Mouse (Mus musculus) CH12.LX (cell line): ENCODE measurements around the gene Aqp5. TPM values are rescaled to one million over a fixed set of nuclear protein-coding genes. Genes with fewer than 3 reads are reported as not detected.

Source experiments
- DNase-seq: peaks from one replicate; pipeline ENCODE4 v3.0.0-alpha.2; 2013; ENCODE audit errors: extremely low read depth
- H3K27ac ChIP-seq: 2 replicates; pipeline ENCODE4 v1.5.1; 2012; ENCODE audit warnings: low read depth, mild to moderate bottlenecking, control low read depth, moderate library complexity; ENCODE audit not compliant: insufficient read depth
- H3K27me3 ChIP-seq: replicated peaks from 2 replicates; pipeline ENCODE3; 2012; ENCODE audit warnings: inconsistent platforms
- H3K36me3 ChIP-seq, 2 experiments: replicated peaks in 1 of 2; 2 replicates each; pipeline versions ENCODE3 to v1.6.1; 2012; ENCODE audit warnings: inconsistent platforms in 1 of 2, low read length in 1 of 2, mild to moderate bottlenecking in 1 of 2, mixed read lengths in 1 of 2, moderate library complexity in 1 of 2; ENCODE audit not compliant: control insufficient read depth in 1 of 2, insufficient read depth in 1 of 2
- H3K4me1 ChIP-seq, 2 experiments: 2 replicates each; pipeline ENCODE4 v1.6.1; 2012; ENCODE audit warnings: inconsistent platforms in 1 of 2, moderate library complexity in 1 of 2; ENCODE audit not compliant: insufficient read depth in 2 of 2, control insufficient read depth in 1 of 2
- H3K4me2 ChIP-seq: 2 replicates; pipeline ENCODE4 v1.6.1; 2012; ENCODE audit warnings: low read depth, mild to moderate bottlenecking, control low read depth; ENCODE audit not compliant: poor library complexity, insufficient read depth, severe bottlenecking
- H3K4me3 ChIP-seq, 3 experiments: fragments of 150-350 bp in 1 of 3; sonication (generic) in 1 of 3; replicated peaks in 1 of 3; 2 replicates each; pipeline versions ENCODE3 to v1.5.1; 2011 to 2012; ENCODE audit warnings: low read depth in 2 of 3, low read length in 2 of 3, mild to moderate bottlenecking in 2 of 3, moderate library complexity in 2 of 3, control low read depth in 1 of 3, improper control_type of control experiment in 1 of 3, inconsistent platforms in 1 of 3, mixed read lengths in 1 of 3; ENCODE audit not compliant: poor library complexity in 1 of 3
- H3K79me2 ChIP-seq: replicated peaks from 2 replicates; pipeline ENCODE4 v1.6.1; 2012; ENCODE audit warnings: mild to moderate bottlenecking, moderate library complexity; ENCODE audit not compliant: control insufficient read depth, poor library complexity, insufficient read depth, severe bottlenecking; ENCODE audit errors: extremely low read depth
- H3K9ac ChIP-seq: 2 replicates; pipeline ENCODE4 v1.6.1; 2012; ENCODE audit warnings: low read depth, mild to moderate bottlenecking, control low read depth, moderate library complexity; ENCODE audit not compliant: insufficient read depth
- H3K9me3 ChIP-seq: replicated peaks from 2 replicates; pipeline ENCODE3; 2012; ENCODE audit warnings: low read length, inconsistent platforms, mixed read lengths
- CHD1 ChIP-seq: IDR thresholded peaks from 2 replicates; pipeline ENCODE4 v1.6.1; 2012; ENCODE audit warnings: low read depth, low read length, improper control_type of control experiment, inconsistent platforms
- CTCF ChIP-seq, 2 experiments: IDR thresholded peaks in 1 of 2; conservative IDR thresholded peaks in 1 of 2; 2 replicates each; pipeline ENCODE4 v1.5.1; 2011 to 2012; ENCODE audit warnings: low read depth in 2 of 2, low read length in 2 of 2, improper control_type of control experiment in 1 of 2, inconsistent platforms in 1 of 2, mild to moderate bottlenecking in 1 of 2, moderate library complexity in 1 of 2
- E2F4 ChIP-seq: IDR thresholded peaks from 2 replicates; pipeline ENCODE4 v1.6.1; 2011; ENCODE audit warnings: low read depth, low read length, improper control_type of control experiment; ENCODE audit not compliant: insufficient replicate concordance
- ETS1 ChIP-seq: conservative IDR thresholded peaks from 2 replicates; pipeline ENCODE4 v1.6.1; 2012; ENCODE audit warnings: low read depth, mild to moderate bottlenecking, inconsistent platforms, low read length, improper control_type of control experiment, moderate library complexity
- JUN ChIP-seq: IDR thresholded peaks from 2 replicates; pipeline ENCODE4 v1.6.1; 2011; ENCODE audit warnings: low read depth, mild to moderate bottlenecking, low read length, improper control_type of control experiment, moderate library complexity; ENCODE audit not compliant: insufficient read depth
- JUND ChIP-seq: conservative IDR thresholded peaks from 2 replicates; pipeline ENCODE4 v1.6.1; 2011; ENCODE audit warnings: low read depth, low read length, improper control_type of control experiment
- KAT2A ChIP-seq: IDR thresholded peaks from 2 replicates; pipeline ENCODE4 v1.6.1; 2012; ENCODE audit warnings: low read length, improper control_type of control experiment, inconsistent platforms; ENCODE audit not compliant: insufficient replicate concordance
- MAFK ChIP-seq: IDR thresholded peaks from 2 replicates; pipeline ENCODE4 v1.6.1; 2011; ENCODE audit warnings: low read length, improper control_type of control experiment; ENCODE audit not compliant: insufficient replicate concordance
- MAZ ChIP-seq: IDR thresholded peaks from 2 replicates; pipeline ENCODE4 v1.6.1; 2012; ENCODE audit warnings: low read depth, mild to moderate bottlenecking, inconsistent platforms, low read length, improper control_type of control experiment, moderate library complexity
- MEF2A ChIP-seq: IDR thresholded peaks from 2 replicates; pipeline ENCODE4 v1.6.1; 2014; ENCODE audit warnings: low read depth, mild to moderate bottlenecking, inconsistent platforms, low read length, improper control_type of control experiment, borderline replicate concordance
- MXI1 ChIP-seq: IDR thresholded peaks from 2 replicates; pipeline ENCODE4 v1.6.1; 2011; ENCODE audit warnings: mild to moderate bottlenecking, low read depth, low read length, improper control_type of control experiment
- MYC ChIP-seq: IDR thresholded peaks from 2 replicates; pipeline ENCODE4 v1.6.1; 2011; ENCODE audit warnings: low read depth, mild to moderate bottlenecking, improper control_type of control experiment, low read length
- NELFE ChIP-seq: IDR thresholded peaks from 2 replicates; pipeline ENCODE4 v1.6.1; 2011; ENCODE audit warnings: low read depth, low read length, improper control_type of control experiment
- SIN3A ChIP-seq: IDR thresholded peaks from 2 replicates; pipeline ENCODE4 v1.6.1; 2012; ENCODE audit warnings: low read length, improper control_type of control experiment, inconsistent platforms
- TBP ChIP-seq: conservative IDR thresholded peaks from 2 replicates; pipeline ENCODE4 v1.6.1; 2011; ENCODE audit warnings: low read depth, low read length, improper control_type of control experiment
- TCF12 ChIP-seq: IDR thresholded peaks from 2 replicates; pipeline ENCODE4 v1.6.1; 2014; ENCODE audit warnings: low read depth, mild to moderate bottlenecking, inconsistent platforms, low read length, improper control_type of control experiment
- USF1 ChIP-seq: IDR thresholded peaks from 2 replicates; pipeline ENCODE4 v1.6.1; 2014; ENCODE audit warnings: low read depth, mild to moderate bottlenecking, inconsistent platforms, low read length, improper control_type of control experiment
- USF2 ChIP-seq: conservative IDR thresholded peaks from 2 replicates; pipeline ENCODE4 v1.6.1; 2011; ENCODE audit warnings: low read depth, low read length, improper control_type of control experiment
- ZC3H11A ChIP-seq: IDR thresholded peaks from 2 replicates; pipeline ENCODE4 v1.6.1; 2012; ENCODE audit warnings: low read depth, mild to moderate bottlenecking, inconsistent platforms, low read length, improper control_type of control experiment
- ZKSCAN1 ChIP-seq: IDR thresholded peaks from 2 replicates; pipeline ENCODE4 v1.6.1; 2012; ENCODE audit warnings: low read depth, inconsistent platforms, low read length, improper control_type of control experiment, borderline replicate concordance
- ZMIZ1 ChIP-seq: IDR thresholded peaks from 2 replicates; pipeline ENCODE4 v1.6.1; 2012; ENCODE audit warnings: low read depth, mild to moderate bottlenecking, inconsistent platforms, low read length, improper control_type of control experiment
- ZNF384 ChIP-seq: IDR thresholded peaks from 2 replicates; pipeline ENCODE4 v1.6.1; 2012; ENCODE audit warnings: low read depth, low read length, improper control_type of control experiment, inconsistent platforms
- dilution Hi-C: fragments of 300-500 bp; cut with MboI; formaldehyde crosslinking; loops from 2 replicates; pipeline ENCODE4 v1.14.3; 2020; ENCODE audit warnings: low sequenced_read_pairs; ENCODE audit not compliant: extremely low pct_unique_long_range_greater_than_20kb, extremely low pct_ligation_motif_present
- in situ Hi-C: fragments of 300-500 bp; cut with MboI; formaldehyde crosslinking; loops from 3 replicates; pipeline ENCODE4 v1.14.3; 2019; ENCODE audit warnings: low sequenced_read_pairs, low pct_ligation_motif_present, low pct_unique_long_range_greater_than_20kb, mixed read lengths
- polyA plus RNA-seq: library from polyadenylated mRNA; unstranded; fragments of >175 nt; gene quantifications from 2 replicates; pipeline ENCODE4 v1.2.1, GENCODE M21; 2012; ENCODE audit warnings: low read depth; ENCODE audit not compliant: insufficient read length
- total RNA-seq, 2 experiments: library from RNA; depleted of rRNA; stranded (reverse); fragments of 300-350 nt in 1 of 2; fragments of >200 nt in 1 of 2; gene quantifications; 2 replicates each; pipeline ENCODE4 v1.2.3; 2012 to 2014

Aqp5 gene
- total and polyA plus RNA-seq, 3 experiments: not detected

- Histone ChIP-seq H3K27me3 (peaks cover 87% of the 10 kb centered on the region), H3K79me2 (no peaks in the 10 kb centered on the region), H3K9me3 (peaks cover 3% of the 10 kb centered on the region), H3K4me2 (no peak overlapping the region), H3K4me1 (peaks cover 6 to 7% of the 10 kb centered on the region in 2 experiments), H3K4me3 (no peak overlapping the region), H3K27ac (no peak overlapping the region), H3K9ac (no peak overlapping the region), H3K36me3 (no peaks in the 10 kb centered on the region)
- dilution Hi-C loops (no loop called here), in situ Hi-C loops (no loop called here)
- no peak for TF ChIP-seq MAZ
- no peak for TF ChIP-seq USF2
- TF ChIP-seq USF1: no peak
- TF ChIP-seq CHD1: no peak
- TF ChIP-seq NELFE: no peak
- TF ChIP-seq TCF12: no peak
- no peak for TF ChIP-seq MYC
- TF ChIP-seq CTCF (conservative IDR thresholded peaks at IDR 0.05 in 1 of 2, IDR thresholded peaks at IDR 0.05 in 1 of 2; ENCODE audit: low read depth in 2 of 2, low read length in 2 of 2): no peak
- DNase-seq: no peak
Observed at GRCm38 (mm10) chr15:99568682-99569081, 21.9 kb upstream of the Aqp5 start.

- H3K4me1 ChIP-seq: peaks cover 3 to 4% of the 10 kb centered on the region in 2 experiments
- H3K79me2 ChIP-seq: no peaks in the 10 kb centered on the region
- peaks cover 3% of the 10 kb centered on the region for H3K9me3 ChIP-seq
- no peak overlapping the region for H3K27ac ChIP-seq
- peaks cover 87% of the 10 kb centered on the region for H3K27me3 ChIP-seq
- H3K4me3 ChIP-seq: no peak overlapping the region
- in situ Hi-C loops (no loop called here), dilution Hi-C loops (no loop called here)
- no peak for DNase-seq
- TF ChIP-seq MYC (no peak), JUND (no peak), ZNF384 (no peak), MAFK (no peak), MXI1 (no peak), KAT2A (no peak), TCF12 (no peak), ZMIZ1 (no peak), ZKSCAN1 (no peak), E2F4 (no peak), CHD1 (no peak), ZC3H11A (no peak), ETS1 (no peak), SIN3A (no peak), TBP (no peak), JUN (no peak), MEF2A (no peak), CTCF (conservative IDR thresholded peaks at IDR 0.05 in 1 of 2, IDR thresholded peaks at IDR 0.05 in 1 of 2; ENCODE audit: low read depth in 2 of 2, low read length in 2 of 2) (no peak)
- no peaks in the 10 kb centered on the region for H3K36me3 ChIP-seq
- no peak overlapping the region for H3K9ac ChIP-seq
- H3K4me2 ChIP-seq: no peak overlapping the region
Observed at GRCm38 (mm10) chr15:99569123-99569522, 21.5 kb upstream of the Aqp5 start.
